Mouse (Mus musculus): ENCODE measurements around the gene Gsc2. TPM values are rescaled to one million over a fixed set of nuclear protein-coding genes. Genes with fewer than 3 reads are reported as not detected.

Gene Gsc2
- polyA plus RNA-seq, 1 experiment from 2014 or later = not detected

GRCm38 (mm10) chr16:17921325-17922162 lies 6.7 kb upstream of the Gsc2 start:
- Histone ChIP-seq H3K9ac (peak overlapping the region; percentile 60; the same call in 1 of the 2 replicates), H3K27me3 (replicated peaks) (peaks cover 24% of the 10 kb centered on the region), H3K27ac (peak overlapping the region; percentile 93), H3K4me3 (replicated peaks) (peak overlapping the region; percentile 76), H3K4me1 (peaks cover 23% of the 10 kb centered on the region), H3K36me3 (peaks cover 12% of the 10 kb centered on the region; the same call in 1 of the 2 replicates), H3K9me3 (no peaks in the 10 kb centered on the region), H3K4me2 (peak overlapping the region; percentile 81)
- ATAC-seq (ENCODE audit: insufficient read depth, low FRiP score, low read depth) = peak; percentile 95
- WGBS = 2% methylated on average over 47 of the region's 47 CpGs

GRCm38 (mm10) chr16:17920586-17920985 lies 5.7 kb upstream of the Gsc2 start:
- 0 out of 2 replicates have a peak overlapping the region, but pooled peaks have one; percentile 2 for H3K4me3 ChIP-seq (replicated peaks)
- H3K36me3 ChIP-seq = peaks cover 2% of the 10 kb centered on the region; the same call in 1 of the 2 replicates
- peak overlapping the region; percentile 34; the same call in 1 of the 2 replicates for H3K9ac ChIP-seq
- H3K27me3 ChIP-seq (replicated peaks) = peaks cover 34% of the 10 kb centered on the region
- 15% methylated on average over 20 of the region's 20 CpGs for WGBS
- peak overlapping the region; percentile 81 for H3K4me2 ChIP-seq
- H3K27ac ChIP-seq = no peak overlapping the region
- peaks cover 21% of the 10 kb centered on the region for H3K4me1 ChIP-seq
- no peak for ATAC-seq (ENCODE audit: insufficient read depth, low FRiP score, low read depth)
- no peaks in the 10 kb centered on the region for H3K9me3 ChIP-seq

GRCm38 (mm10) chr16:17911052-17911595 lies 3.7 kb downstream of the Gsc2 start, which contains the start of gene Ess2:
Ess2 (minus strand) TSS chr16:17911348.
- Histone ChIP-seq H3K9ac (peak within 1 kb of the TSS; percentile 51), H3K36me3 (peaks cover 30% of the 10 kb centered on the region), H3K4me3 (replicated peaks) (peak within 1 kb of the TSS; percentile 71), H3K27ac (peak within 1 kb of the TSS; percentile 68; the same call in 1 of the 2 replicates), H3K9me3 (no peaks in the 10 kb centered on the region), H3K4me2 (peak within 1 kb of the TSS; percentile 83), H3K4me1 (peaks cover 22% of the 10 kb centered on the region), H3K27me3 (replicated peaks) (peaks cover 45% of the 10 kb centered on the region)
- ATAC-seq (ENCODE audit: insufficient read depth, low FRiP score, low read depth) = peak; percentile 94
- WGBS = 0% methylated on average over 35 of the region's 35 CpGs

- ATAC-seq (ENCODE audit: insufficient read depth, low FRiP score, low read depth) = no peak
- WGBS = 88% methylated on average over 14 of the region's 14 CpGs
Measured at GRCm38 (mm10) chr16:17898462-17898861, 16.4 kb downstream of the Gsc2 start, which contains the start of the genes Dgcr2 and Tssk2. Dgcr2 (minus strand) TSS chr16:17898562. Tssk2 (plus strand) TSS chr16:17898637.

GRCm38 (mm10) chr16:17896091-17896490 lies 18.8 kb downstream of the Gsc2 start:
- H3K27ac ChIP-seq = no peak overlapping the region
- 0 out of 2 replicates have a peak, but pooled peaks cover 6% of the 10 kb centered on the region for H3K4me1 ChIP-seq
- H3K4me3 ChIP-seq (replicated peaks) = no peak overlapping the region
- H3K9ac ChIP-seq = no peak overlapping the region
- H3K9me3 ChIP-seq = no peaks in the 10 kb centered on the region
- peaks cover 19% of the 10 kb centered on the region for H3K36me3 ChIP-seq
- H3K4me2 ChIP-seq = no peak overlapping the region
- no peak for ATAC-seq (ENCODE audit: insufficient read depth, low FRiP score, low read depth)
- no peaks in the 10 kb centered on the region for H3K27me3 ChIP-seq (replicated peaks)

More at GRCm38 (mm10) chr16:17898462-17898861, 16.4 kb downstream of the Gsc2 start, which contains the start of the genes Dgcr2 and Tssk2:
- no peaks in the 10 kb centered on the region for H3K9me3 ChIP-seq
- peaks cover 42% of the 10 kb centered on the region for H3K36me3 ChIP-seq
- H3K27ac ChIP-seq = no peak within 1 kb of the TSS
- no peak within 1 kb of the TSS for H3K4me3 ChIP-seq (replicated peaks)
- H3K9ac ChIP-seq = no peak within 1 kb of the TSS
- no peak within 1 kb of the TSS for H3K4me2 ChIP-seq
- no peaks in the 10 kb centered on the region for H3K27me3 ChIP-seq (replicated peaks)
- H3K4me1 ChIP-seq = no peaks in the 10 kb centered on the region

- H3K27ac ChIP-seq = no peak within 1 kb of the TSS
- H3K9ac ChIP-seq = no peak within 1 kb of the TSS
- H3K4me1 ChIP-seq = peaks cover 15% of the 10 kb centered on the region
- H3K36me3 ChIP-seq = peaks cover 5% of the 10 kb centered on the region; the same call in 1 of the 2 replicates
- H3K4me3 ChIP-seq (replicated peaks) = no peak within 1 kb of the TSS
- H3K9me3 ChIP-seq = no peaks in the 10 kb centered on the region
- WGBS = 76% methylated on average over 2 of the region's 2 CpGs
- no peak within 1 kb of the TSS for H3K4me2 ChIP-seq
- ATAC-seq (ENCODE audit: insufficient read depth, low FRiP score, low read depth) = no peak
- H3K27me3 ChIP-seq (replicated peaks) = no peaks in the 10 kb centered on the region
Measured at GRCm38 (mm10) chr16:17893923-17894322, 20.9 kb downstream of the Gsc2 start, which contains the start of gene Tssk1. Tssk1 (plus strand) TSS chr16:17894223.

GRCm38 (mm10) chr16:17892606-17893005 lies 22.3 kb downstream of the Gsc2 start:
- no peak overlapping the region for H3K9ac ChIP-seq
- H3K4me1 ChIP-seq = peaks cover 15% of the 10 kb centered on the region
- H3K27ac ChIP-seq = peak overlapping the region; percentile 97; the same call in 1 of the 2 replicates
- no peaks in the 10 kb centered on the region for H3K36me3 ChIP-seq
- no peak for ATAC-seq (ENCODE audit: insufficient read depth, low FRiP score, low read depth)
- no peak overlapping the region for H3K4me2 ChIP-seq
- H3K27me3 ChIP-seq (replicated peaks) = no peaks in the 10 kb centered on the region
- H3K4me3 ChIP-seq (replicated peaks) = no peak overlapping the region
- WGBS = 45% methylated on average over 3 of the region's 3 CpGs
- no peaks in the 10 kb centered on the region for H3K9me3 ChIP-seq

GRCm38 (mm10) chr16:17891567-17891959 lies 23.3 kb downstream of the Gsc2 start, which contains the start of gene Gm20518:
Gm20518 (minus strand) TSS chr16:17891671.
- no peaks in the 10 kb centered on the region for H3K27me3 ChIP-seq (replicated peaks)
- H3K9ac ChIP-seq = peak within 1 kb of the TSS; percentile 98
- H3K4me2 ChIP-seq = peak within 1 kb of the TSS; percentile 83
- peak; percentile 97 for ATAC-seq (ENCODE audit: insufficient read depth, low FRiP score, low read depth)
- no peaks in the 10 kb centered on the region for H3K9me3 ChIP-seq
- peaks cover 15% of the 10 kb centered on the region for H3K4me1 ChIP-seq
- H3K36me3 ChIP-seq = no peaks in the 10 kb centered on the region
- H3K27ac ChIP-seq = peak within 1 kb of the TSS; percentile 97
- H3K4me3 ChIP-seq (replicated peaks) = peak within 1 kb of the TSS; percentile 99
- WGBS = 1% methylated on average over 38 of the region's 38 CpGs

- WGBS = under 1% methylated on average over 44 of the region's 44 CpGs
- Histone ChIP-seq H3K36me3 (no peaks in the 10 kb centered on the region), H3K27ac (peak overlapping the region; percentile 97), H3K4me1 (peaks cover 15% of the 10 kb centered on the region), H3K9me3 (no peaks in the 10 kb centered on the region), H3K9ac (peak overlapping the region; percentile 98), H3K4me3 (replicated peaks) (peak overlapping the region; percentile 99), H3K27me3 (replicated peaks) (no peaks in the 10 kb centered on the region), H3K4me2 (peak overlapping the region; percentile 83)
- peak; percentile 64 for ATAC-seq (ENCODE audit: insufficient read depth, low FRiP score, low read depth)
Measured at GRCm38 (mm10) chr16:17890917-17891566, 23.8 kb downstream of the Gsc2 start.

GRCm38 (mm10) chr16:17890342-17890727 lies 24.5 kb downstream of the Gsc2 start:
- peak overlapping the region; percentile 97; the same call in 1 of the 2 replicates for H3K27ac ChIP-seq
- H3K27me3 ChIP-seq (replicated peaks) = no peaks in the 10 kb centered on the region
- 32% methylated on average over 2 of the region's 2 CpGs for WGBS
- peak overlapping the region; percentile 99 for H3K4me3 ChIP-seq (replicated peaks)
- no peak for ATAC-seq (ENCODE audit: insufficient read depth, low FRiP score, low read depth)
- H3K4me2 ChIP-seq = peak overlapping the region; percentile 83
- peaks cover 15% of the 10 kb centered on the region for H3K4me1 ChIP-seq
- H3K9ac ChIP-seq = peak overlapping the region; percentile 98; the same call in 1 of the 2 replicates
- H3K36me3 ChIP-seq = no peaks in the 10 kb centered on the region
- no peaks in the 10 kb centered on the region for H3K9me3 ChIP-seq

- Histone ChIP-seq H3K9me3 (no peaks in the 10 kb centered on the region), H3K27ac (no peak overlapping the region), H3K4me2 (peak overlapping the region; percentile 83), H3K27me3 (replicated peaks) (no peaks in the 10 kb centered on the region), H3K4me1 (peaks cover 15% of the 10 kb centered on the region), H3K36me3 (no peaks in the 10 kb centered on the region), H3K4me3 (replicated peaks) (peak overlapping the region; percentile 99), H3K9ac (no peak overlapping the region)
- no peak for ATAC-seq (ENCODE audit: insufficient read depth, low FRiP score, low read depth)
- 80% methylated on average over 6 of the region's 6 CpGs for WGBS
Measured at GRCm38 (mm10) chr16:17889689-17890341, 25.0 kb downstream of the Gsc2 start.
